Mouse (Mus musculus): ENCODE measurements at regions not wholly inside any gene's neighbourhood (a gene's known extent, or its start where the extent isn't known, plus 50 kb on each side); places are given as distances from the start of the nearest gene placed in this dataset.

DNA sequence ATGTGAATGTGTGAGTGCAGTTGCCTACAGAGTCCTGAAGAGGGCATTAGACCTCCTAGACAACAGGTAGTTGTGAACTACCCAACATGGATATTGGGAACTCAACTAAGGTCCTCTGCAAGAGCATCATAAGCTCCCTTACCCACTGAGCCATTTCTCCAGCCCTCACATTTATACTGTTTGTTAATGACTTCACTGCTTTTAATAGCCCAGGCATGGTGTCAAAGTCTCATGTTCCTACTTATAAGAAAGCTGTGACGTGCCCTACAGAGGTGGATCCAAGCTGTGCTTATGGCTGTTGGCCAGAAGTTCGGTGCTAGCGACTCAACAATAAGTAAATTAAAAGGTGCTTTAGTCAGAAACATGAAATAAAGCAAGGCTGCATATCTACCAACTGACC, 88.6 kb downstream of the Hs3st3b1 start:
- TF ChIP-seq CTCF (IDR thresholded peaks at IDR 0.05; ENCODE audit: extremely low read depth, insufficient read depth, insufficient read length, insufficient replicate concordance) (no peak), POLR2A (IDR thresholded peaks at IDR 0.05; ENCODE audit: low read depth, low read length) (no peak)

Data from spleen, adult 2 months (tissue).